Mouse (Mus musculus): Measurements from ENCODE around the gene Fa2h.

- TF ChIP-seq CTCF (IDR thresholded peaks at IDR 0.05; ENCODE audit: low read depth, low read length): peak; percentile 80
- no peak for TF ChIP-seq POLR2A (IDR thresholded peaks at IDR 0.05; ENCODE audit: extremely low read depth, insufficient read depth, low read length)
Observed at GRCm38 (mm10) chr8:111418601-111419000, 25.0 kb upstream of the Fa2h start.

Data from liver, adult 2 months (tissue).